Comparison of ENCODE assay signal across 17 mouse cellular contexts in genomic region chr9:34670906-34671305, GRCm38 (mm10).
"Had no signal": no experiment of that assay in that cellular context is flagged by ENCODE, and none has a peak within 500 bp of the region (broad histone marks: within the 10 kb centered on the region; RNA-seq: fewer than 3 reads in every experiment).

No protein-coding gene starts in this region.

- H3K4me2 ChIP-seq: limb, embryonic 12.5 days; limb, embryonic 15.5 days; liver, embryonic 11.5 days; lung, embryonic 14.5 days; midbrain, embryonic 12.5 days; midbrain, embryonic 15.5 days; neural tube, embryonic 13.5 days had no signal

- ATAC-seq: liver, postnatal 0 days; lung, postnatal 0 days; midbrain, embryonic 15.5 days had no signal

- H3K27ac ChIP-seq: kidney, postnatal 0 days; limb, embryonic 12.5 days; limb, embryonic 15.5 days; liver, embryonic 14.5 days; macrophage; midbrain, embryonic 12.5 days; midbrain, embryonic 15.5 days; neural tube, embryonic 13.5 days had no signal

- DNase-seq: kidney, postnatal 36 days; layer of hippocampus, postnatal 36 days; left cerebral cortex, postnatal 4 days; liver, postnatal 0 days; lung, embryonic 14.5 days; thymus, adult 18-20 months; thymus, postnatal 36 days had no signal

- H3K9ac ChIP-seq: limb, embryonic 12.5 days; limb, embryonic 15.5 days; liver, embryonic 14.5 days; liver, postnatal 0 days; lung, embryonic 14.5 days; midbrain, embryonic 12.5 days; midbrain, embryonic 15.5 days; neural tube, embryonic 13.5 days had no signal

- H3K4me1 ChIP-seq: limb, embryonic 12.5 days; limb, embryonic 15.5 days had no signal

- H3K9me3 ChIP-seq: limb, embryonic 12.5 days; limb, embryonic 15.5 days; midbrain, embryonic 12.5 days; midbrain, embryonic 15.5 days; neural tube, embryonic 13.5 days had no signal

- H3K4me3 ChIP-seq: limb, embryonic 12.5 days; limb, embryonic 15.5 days; midbrain, embryonic 12.5 days; midbrain, embryonic 15.5 days; neural tube, embryonic 13.5 days had no signal

- H3K27me3 ChIP-seq: limb, embryonic 12.5 days; limb, embryonic 15.5 days; midbrain, embryonic 12.5 days; midbrain, embryonic 15.5 days; neural tube, embryonic 13.5 days had no signal

- H3K36me3 ChIP-seq: limb, embryonic 12.5 days; limb, embryonic 15.5 days; midbrain, embryonic 12.5 days; midbrain, embryonic 15.5 days; neural tube, embryonic 13.5 days had no signal
